Mouse (Mus musculus): ENCODE data around the gene Zmat5. TPM values are rescaled to one million over a fixed set of nuclear protein-coding genes. Genes with fewer than 3 reads are reported as not detected.
"Not testable (repeated sequence)": the region's sequence is repeated elsewhere in the genome, so short reads cannot be mapped to it uniquely, and the experiment has no call there.

Gene Zmat5
- polyA plus RNA-seq, 1 experiment from 2014 or later: 62.8 TPM

GRCm38 (mm10) chr11:4692162-4692561, 12.3 kb upstream of the Zmat5 start:
- H3K4me3 ChIP-seq (replicated peaks): no peak overlapping the region
- no peak overlapping the region for H3K27ac ChIP-seq
- 88% methylated on average over 11 of the region's 11 CpGs for WGBS
- no peak for ATAC-seq (ENCODE audit: insufficient read depth, low FRiP score, low read depth)
- H3K27me3 ChIP-seq (replicated peaks): no peaks in the 10 kb centered on the region
- H3K4me2 ChIP-seq: no peak overlapping the region
- no peak overlapping the region for H3K9ac ChIP-seq
- no peaks in the 10 kb centered on the region for H3K36me3 ChIP-seq
- peaks cover 5% of the 10 kb centered on the region; the same call in 1 of the 2 replicates for H3K4me1 ChIP-seq
- no peaks in the 10 kb centered on the region for H3K9me3 ChIP-seq

GRCm38 (mm10) chr11:4697043-4697983, 7.2 kb upstream of the Zmat5 start:
- 0 out of 2 replicates have a peak, but pooled peaks cover 3% of the 10 kb centered on the region for H3K36me3 ChIP-seq
- H3K9me3 ChIP-seq: no peaks in the 10 kb centered on the region
- no peaks in the 10 kb centered on the region for H3K27me3 ChIP-seq (replicated peaks)
- ATAC-seq (ENCODE audit: insufficient read depth, low FRiP score, low read depth): peak; percentile 47; the same call in 1 of the 2 replicates
- no peak overlapping the region for H3K4me2 ChIP-seq
- 0 out of 2 replicates have a peak, but pooled peaks cover 5% of the 10 kb centered on the region for H3K4me1 ChIP-seq
- H3K27ac ChIP-seq: no peak overlapping the region
- WGBS: 24% methylated on average over 7 of the region's 7 CpGs
- no peak overlapping the region for H3K9ac ChIP-seq
- no peak overlapping the region for H3K4me3 ChIP-seq (replicated peaks)

- no peaks in the 10 kb centered on the region for H3K27me3 ChIP-seq (replicated peaks)
- no peak for ATAC-seq (ENCODE audit: insufficient read depth, low FRiP score, low read depth)
- H3K4me2 ChIP-seq: no peak overlapping the region
- H3K36me3 ChIP-seq: 0 out of 2 replicates have a peak, but pooled peaks cover 3% of the 10 kb centered on the region
- H3K4me3 ChIP-seq (replicated peaks): no peak overlapping the region
- WGBS: 73% methylated on average over 8 of the region's 8 CpGs
- H3K27ac ChIP-seq: no peak overlapping the region
- no peak overlapping the region for H3K9ac ChIP-seq
- H3K9me3 ChIP-seq: no peaks in the 10 kb centered on the region
- H3K4me1 ChIP-seq: peaks cover 17% of the 10 kb centered on the region; the same call in 1 of the 2 replicates
Observed at GRCm38 (mm10) chr11:4700726-4701125, 3.8 kb upstream of the Zmat5 start.

GRCm38 (mm10) chr11:4703688-4704071, 798 bp upstream of the Zmat5 start:
- H3K4me3 ChIP-seq (replicated peaks): peak overlapping the region; percentile 81
- peaks cover 12% of the 10 kb centered on the region; the same call in 1 of the 2 replicates for H3K4me1 ChIP-seq
- H3K9ac ChIP-seq: peak overlapping the region; percentile 81
- no peaks in the 10 kb centered on the region for H3K27me3 ChIP-seq (replicated peaks)
- no peak; the same call in 1 of the 2 replicates for ATAC-seq (ENCODE audit: insufficient read depth, low FRiP score, low read depth)
- no peaks in the 10 kb centered on the region for H3K9me3 ChIP-seq
- 3% methylated on average over 12 of the region's 12 CpGs for WGBS
- H3K4me2 ChIP-seq: peak overlapping the region; percentile 86
- H3K36me3 ChIP-seq: 0 out of 2 replicates have a peak, but pooled peaks cover 3% of the 10 kb centered on the region
- peak overlapping the region; percentile 77 for H3K27ac ChIP-seq

GRCm38 (mm10) chr11:4705178-4705577, 700 bp downstream of the Zmat5 start:
- Histone ChIP-seq H3K9me3 (no peaks in the 10 kb centered on the region), H3K9ac (peak overlapping the region; percentile 45; the same call in 1 of the 2 replicates), H3K4me2 (peak overlapping the region; percentile 86), H3K4me1 (peaks cover 12% of the 10 kb centered on the region; the same call in 1 of the 2 replicates), H3K36me3 (0 out of 2 replicates have a peak, but pooled peaks cover 3% of the 10 kb centered on the region), H3K4me3 (replicated peaks) (peak overlapping the region; percentile 81), H3K27ac (peak overlapping the region; percentile 49; the same call in 1 of the 2 replicates), H3K27me3 (replicated peaks) (no peaks in the 10 kb centered on the region)
- WGBS: 4% methylated on average over 4 of the region's 4 CpGs
- ATAC-seq (ENCODE audit: insufficient read depth, low FRiP score, low read depth): no peak

- WGBS: 83% methylated on average over 4 of the region's 4 CpGs
- H3K27ac ChIP-seq; H3K4me2 ChIP-seq; H3K4me1 ChIP-seq; ATAC-seq (ENCODE audit: insufficient read depth, low FRiP score, low read depth); H3K9ac ChIP-seq; H3K36me3 ChIP-seq; H3K4me3 ChIP-seq (replicated peaks); H3K27me3 ChIP-seq (replicated peaks); H3K9me3 ChIP-seq: not testable (repeated sequence)
Observed at GRCm38 (mm10) chr11:4710188-4710587, 5.7 kb downstream of the Zmat5 start.

- Histone ChIP-seq H3K4me1 (no peaks in the 10 kb centered on the region), H3K4me3 (replicated peaks) (no peak overlapping the region), H3K27ac (no peak overlapping the region), H3K36me3 (0 out of 2 replicates have a peak, but pooled peaks cover 2% of the 10 kb centered on the region), H3K27me3 (replicated peaks) (no peaks in the 10 kb centered on the region), H3K4me2 (no peak overlapping the region), H3K9ac (no peak overlapping the region), H3K9me3 (no peaks in the 10 kb centered on the region)
- no peak for ATAC-seq (ENCODE audit: insufficient read depth, low FRiP score, low read depth)
Observed at GRCm38 (mm10) chr11:4712822-4713221, 8.3 kb downstream of the Zmat5 start.

- no peaks in the 10 kb centered on the region for H3K4me1 ChIP-seq
- no peak for ATAC-seq (ENCODE audit: insufficient read depth, low FRiP score, low read depth)
- WGBS: 79% methylated on average over 4 of the region's 4 CpGs
- no peak overlapping the region for H3K9ac ChIP-seq
- H3K4me2 ChIP-seq: no peak overlapping the region
- H3K27me3 ChIP-seq (replicated peaks): no peaks in the 10 kb centered on the region
- H3K9me3 ChIP-seq: no peaks in the 10 kb centered on the region
- H3K27ac ChIP-seq: no peak overlapping the region
- H3K4me3 ChIP-seq (replicated peaks): no peak overlapping the region
- H3K36me3 ChIP-seq: 0 out of 2 replicates have a peak, but pooled peaks cover 2% of the 10 kb centered on the region
Observed at GRCm38 (mm10) chr11:4714727-4715126, 10.2 kb downstream of the Zmat5 start.

- Histone ChIP-seq H3K4me1 (no peaks in the 10 kb centered on the region), H3K9ac (no peak overlapping the region), H3K27ac (no peak overlapping the region), H3K4me3 (replicated peaks) (no peak overlapping the region), H3K27me3 (replicated peaks) (no peaks in the 10 kb centered on the region), H3K9me3 (no peaks in the 10 kb centered on the region), H3K4me2 (no peak overlapping the region), H3K36me3 (0 out of 2 replicates have a peak, but pooled peaks cover 2% of the 10 kb centered on the region)
- WGBS: 79% methylated on average over 4 of the region's 4 CpGs
- no peak for ATAC-seq (ENCODE audit: insufficient read depth, low FRiP score, low read depth)
Observed at GRCm38 (mm10) chr11:4715596-4715995, 11.1 kb downstream of the Zmat5 start.

GRCm38 (mm10) chr11:4716530-4717236, 12.2 kb downstream of the Zmat5 start:
- no peak for ATAC-seq (ENCODE audit: insufficient read depth, low FRiP score, low read depth)
- no peak overlapping the region for H3K27ac ChIP-seq
- H3K9me3 ChIP-seq: no peaks in the 10 kb centered on the region
- H3K4me2 ChIP-seq: no peak overlapping the region
- H3K4me3 ChIP-seq (replicated peaks): no peak overlapping the region
- 84% methylated on average over 5 of the region's 5 CpGs for WGBS
- 0 out of 2 replicates have a peak, but pooled peaks cover 2% of the 10 kb centered on the region for H3K36me3 ChIP-seq
- H3K4me1 ChIP-seq: peaks cover 5% of the 10 kb centered on the region
- H3K27me3 ChIP-seq (replicated peaks): no peaks in the 10 kb centered on the region
- H3K9ac ChIP-seq: no peak overlapping the region

GRCm38 (mm10) chr11:4718548-4718947, 14.1 kb downstream of the Zmat5 start:
- no peak for ATAC-seq (ENCODE audit: insufficient read depth, low FRiP score, low read depth)
- 76% methylated on average over 5 of the region's 5 CpGs for WGBS

More at GRCm38 (mm10) chr11:4718548-4718947, 14.1 kb downstream of the Zmat5 start:
- no peak overlapping the region for H3K27ac ChIP-seq
- H3K27me3 ChIP-seq (replicated peaks): no peaks in the 10 kb centered on the region
- H3K36me3 ChIP-seq: peaks cover 7% of the 10 kb centered on the region; the same call in 1 of the 2 replicates
- H3K4me1 ChIP-seq: peaks cover 5% of the 10 kb centered on the region
- H3K9me3 ChIP-seq: no peaks in the 10 kb centered on the region
- no peak overlapping the region for H3K4me2 ChIP-seq
- no peak overlapping the region for H3K4me3 ChIP-seq (replicated peaks)
- no peak overlapping the region for H3K9ac ChIP-seq

Data from stomach, embryonic 15.5 days (tissue).